Mouse (Mus musculus) embryonic facial prominence, embryonic 10.5 days (tissue): ENCODE measurements around the gene Pla2g4f. TPM values are rescaled to one million over a fixed set of nuclear protein-coding genes. Genes with fewer than 3 reads are reported as not detected.
A peak's percentile ranks its signal among the peaks of the same experiment; 100 is the strongest.

Source experiments
- DNase-seq: peaks from one replicate; pipeline ENCODE4 v3.0.0-alpha.2; 2017; ENCODE audit warnings: low spot score
- H3K27ac ChIP-seq: fragments of 300-500 bp; sonication (generic); replicated peaks from 2 replicates; pipeline ENCODE4 v1.5.1; 2016; ENCODE audit warnings: mild to moderate bottlenecking
- H3K27me3 ChIP-seq: fragments of 300-500 bp; sonication (generic); replicated peaks from 2 replicates; pipeline ENCODE4 v1.6.1; 2016; ENCODE audit warnings: low read depth, mild to moderate bottlenecking; ENCODE audit not compliant: poor library complexity, severe bottlenecking
- H3K36me3 ChIP-seq: fragments of 300-500 bp; sonication (generic); replicated peaks from 2 replicates; pipeline ENCODE4 v1.6.1; 2016; ENCODE audit warnings: mild to moderate bottlenecking, moderate library complexity
- H3K4me1 ChIP-seq: fragments of 300-500 bp; sonication (generic); 2 replicates; pipeline ENCODE4 v1.6.1; 2016
- H3K4me3 ChIP-seq: fragments of 300-500 bp; sonication (generic); 2 replicates; pipeline ENCODE4 v1.5.1; 2016; ENCODE audit warnings: mild to moderate bottlenecking, moderate library complexity
- H3K9me3 ChIP-seq: fragments of 300-500 bp; sonication (generic); 2 replicates; pipeline ENCODE4 v1.6.1; 2016; ENCODE audit warnings: mild to moderate bottlenecking
- WGBS: fragments of 180-500 bp; shearing (Covaris S2); methylation state at CpG from one replicate; pipeline ENCODE4 v1.1.7; 2016; 5-methylcytosine and 5-hydroxymethylcytosine counted together
- polyA plus RNA-seq: library from polyadenylated mRNA; unstranded; fragments of >200 nt; fragmentation: Nextera tagmentation; extraction: Ambion mirVana; gene quantifications from 2 replicates; pipeline ENCODE4 v1.2.1, GENCODE M21; 2016

Gene Pla2g4f
- polyA plus RNA-seq, result not detected in 2 replicates

DNA sequence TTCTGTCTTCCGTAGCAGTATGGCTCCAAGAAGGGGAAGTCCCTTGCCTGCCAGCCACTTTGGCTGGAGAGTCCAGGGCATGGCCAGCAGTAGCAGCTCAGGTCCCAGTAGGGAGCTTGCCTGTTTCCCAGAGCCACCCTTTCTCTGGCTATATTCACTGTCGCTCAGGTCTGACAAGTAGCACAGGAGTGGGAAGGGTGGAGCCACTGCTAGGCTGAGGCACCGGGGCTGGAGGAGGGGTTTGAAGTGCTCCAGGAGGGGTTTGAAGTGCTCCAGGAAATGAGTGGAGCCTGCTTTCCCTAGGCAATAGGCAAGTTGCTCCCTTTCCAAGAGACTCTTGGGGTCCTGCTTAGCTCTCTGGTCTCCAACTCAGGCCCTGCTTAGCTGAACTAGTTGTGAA, at the start of gene Pla2g4f:
Gene Pla2g4f (minus strand): TSS at position 190 of the 400 bp plus-strand sequence.
- Histone ChIP-seq H3K4me3 (no peak within 1 kb of the TSS), H3K27ac (no peak within 1 kb of the TSS), H3K9me3 (no peaks in the 10 kb centered on the region), H3K27me3 (no peaks in the 10 kb centered on the region), H3K36me3 (peaks cover 31% of the 10 kb centered on the region), H3K4me1 (no peaks in the 10 kb centered on the region)
- no peak for DNase-seq
- WGBS, result 58% methylated on average over 3 of the region's 3 CpGs

DNA sequence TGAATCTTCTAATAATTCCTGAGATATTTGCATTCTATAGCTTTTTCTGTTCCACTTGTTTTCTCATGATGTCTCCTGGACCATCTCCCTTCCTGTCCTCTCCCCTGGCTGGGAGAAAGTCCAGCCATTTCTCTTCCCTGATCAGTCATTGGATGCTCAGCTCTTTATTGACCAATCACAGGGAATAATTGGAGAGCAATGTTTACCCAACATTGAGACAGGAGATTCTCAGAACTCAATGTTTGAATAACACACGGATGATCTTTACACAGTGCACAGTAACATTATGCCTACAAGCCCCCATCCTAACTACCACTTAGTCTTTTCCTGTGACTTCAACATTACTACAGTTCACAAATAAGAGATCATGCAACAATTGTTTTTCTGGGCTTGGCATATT, 46.5 kb upstream of the Pla2g4f start:
- Histone ChIP-seq H3K36me3 (peaks cover 80% of the 10 kb centered on the region), H3K27ac (no peak overlapping the region), H3K9me3 (no peaks in the 10 kb centered on the region), H3K4me1 (no peaks in the 10 kb centered on the region), H3K27me3 (no peaks in the 10 kb centered on the region), H3K4me3 (no peak overlapping the region)
- DNase-seq, result no peak
- 83% methylated on average over 1 of the region's 1 CpGs for WGBS

DNA sequence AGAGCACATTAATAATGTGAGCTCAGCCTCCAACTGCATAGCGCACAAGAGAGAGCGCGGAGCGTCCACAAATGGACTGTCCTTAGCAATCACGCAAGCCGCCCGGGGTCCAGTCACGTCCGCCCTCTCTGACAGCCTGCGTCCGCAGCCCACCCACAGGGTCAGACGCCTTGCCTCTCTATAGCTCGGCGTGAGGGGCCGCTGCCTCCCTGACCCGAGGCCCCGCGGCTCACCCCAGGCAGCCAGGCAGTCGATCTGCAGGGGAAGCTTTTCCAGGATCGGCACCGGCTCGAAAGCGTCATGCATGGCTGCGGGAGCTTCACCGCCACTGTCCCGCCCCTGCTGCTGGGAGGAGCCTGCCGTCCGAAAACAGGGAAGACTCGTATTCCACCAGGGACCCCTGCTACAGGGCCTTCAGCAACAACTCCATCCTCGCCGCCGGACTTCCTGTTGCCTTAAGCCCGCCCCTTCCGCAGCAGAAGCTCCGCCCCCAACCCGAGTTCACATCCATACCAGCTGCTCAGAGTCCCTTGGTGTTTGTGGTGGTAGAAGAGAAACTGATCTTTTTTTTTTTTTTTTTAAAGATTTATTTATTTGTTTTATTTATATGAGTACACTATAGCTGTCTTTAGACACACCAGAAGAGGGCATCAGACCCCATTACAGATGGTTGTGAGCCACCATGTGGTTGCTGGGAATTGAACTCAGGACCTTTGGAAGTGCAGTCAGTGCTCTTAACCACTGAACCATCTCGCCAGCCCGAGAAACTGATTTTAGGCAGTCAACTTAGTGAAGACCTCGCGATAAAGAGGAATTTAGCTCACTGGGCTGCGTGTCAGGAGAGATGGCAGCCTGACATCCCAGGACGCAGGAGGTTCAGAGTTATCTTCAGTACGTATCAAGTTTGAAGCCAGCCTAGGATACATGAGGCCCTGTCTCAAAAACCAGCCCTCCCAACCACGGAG, 39.0 kb upstream of the Pla2g4f start, which contains the start of gene Vps39:
Gene Vps39 (minus strand): TSS at position 456 of the 965 bp plus-strand sequence.
- peak within 1 kb of the TSS; percentile 87 for H3K27ac ChIP-seq
- 12% methylated on average over 44 of the region's 44 CpGs for WGBS
- no peaks in the 10 kb centered on the region for H3K9me3 ChIP-seq
- H3K36me3 ChIP-seq, result peaks cover 49% of the 10 kb centered on the region
- H3K4me1 ChIP-seq, result peaks cover 15% of the 10 kb centered on the region
- peak; percentile 92 for DNase-seq
- peak within 1 kb of the TSS; percentile 98 for H3K4me3 ChIP-seq
- no peaks in the 10 kb centered on the region for H3K27me3 ChIP-seq

DNA sequence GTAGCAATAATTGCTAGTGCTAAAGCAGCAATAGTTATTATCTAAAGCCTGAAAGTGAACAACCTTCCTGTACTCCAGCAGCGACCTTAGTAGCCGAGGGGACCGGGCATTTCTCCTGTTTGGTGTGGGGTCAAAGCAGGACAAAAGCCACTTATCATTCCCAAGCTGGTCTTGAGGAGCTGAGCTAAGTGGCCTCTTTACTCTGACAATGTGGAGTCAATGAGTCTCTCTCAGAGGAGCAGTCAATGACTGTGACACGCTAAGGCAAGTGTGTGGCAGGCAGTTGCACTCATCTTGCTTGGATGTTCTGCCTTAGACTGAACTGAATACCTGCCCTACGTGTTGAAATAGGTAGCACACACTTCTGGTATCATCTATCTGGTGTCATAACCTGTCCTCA, 37.4 kb upstream of the Pla2g4f start:
- H3K27me3 ChIP-seq, result no peaks in the 10 kb centered on the region
- H3K4me1 ChIP-seq, result peaks cover 15% of the 10 kb centered on the region
- H3K4me3 ChIP-seq, result peak overlapping the region; percentile 98; the same call in 1 of the 2 replicates
- no peak overlapping the region for H3K27ac ChIP-seq
- WGBS, result 85% methylated on average over 5 of the region's 5 CpGs
- no peak for DNase-seq
- no peaks in the 10 kb centered on the region for H3K9me3 ChIP-seq
- H3K36me3 ChIP-seq, result peaks cover 51% of the 10 kb centered on the region

GRCm38 (mm10) chr2:120348120-120348519, 34.2 kb upstream of the Pla2g4f start:
- H3K4me1 ChIP-seq, result peaks cover 15% of the 10 kb centered on the region
- H3K9me3 ChIP-seq, result no peaks in the 10 kb centered on the region
- peaks cover 55% of the 10 kb centered on the region for H3K36me3 ChIP-seq
- WGBS, result 82% methylated on average over 9 of the region's 9 CpGs
- H3K4me3 ChIP-seq, result no peak overlapping the region
- H3K27ac ChIP-seq, result no peak overlapping the region
- no peaks in the 10 kb centered on the region for H3K27me3 ChIP-seq
- no peak for DNase-seq

- DNase-seq, result no peak
- H3K4me1 ChIP-seq, result no peaks in the 10 kb centered on the region
- no peak overlapping the region for H3K4me3 ChIP-seq
- H3K27ac ChIP-seq, result no peak overlapping the region
- peaks cover 92% of the 10 kb centered on the region for H3K36me3 ChIP-seq
- H3K9me3 ChIP-seq, result no peaks in the 10 kb centered on the region
- 96% methylated on average over 1 of the region's 1 CpGs for WGBS
- no peaks in the 10 kb centered on the region for H3K27me3 ChIP-seq
Measured at GRCm38 (mm10) chr2:120341741-120342140, 27.8 kb upstream of the Pla2g4f start.

DNA sequence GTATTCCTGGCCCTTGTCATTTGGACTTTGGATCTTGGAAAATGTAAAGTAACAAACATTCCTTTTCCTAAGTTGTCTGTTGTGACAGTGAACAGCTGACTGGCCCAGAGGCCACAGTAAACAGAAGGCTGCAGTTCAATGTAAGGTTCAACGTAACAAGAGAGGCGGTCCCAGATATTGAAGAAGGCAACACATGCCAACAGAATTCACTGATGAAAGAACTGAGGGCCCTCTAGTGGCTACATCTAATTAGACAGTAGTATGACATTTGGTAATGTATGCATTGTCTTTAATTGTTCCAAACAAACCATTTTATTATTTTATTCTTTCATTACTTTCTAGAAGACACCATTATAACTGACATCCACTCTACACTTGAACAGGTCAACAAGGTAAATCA, 23.9 kb upstream of the Pla2g4f start:
- 81% methylated on average over 2 of the region's 2 CpGs for WGBS
- no peaks in the 10 kb centered on the region for H3K27me3 ChIP-seq

GRCm38 (mm10) chr2:120331575-120331974, 17.6 kb upstream of the Pla2g4f start:
- no peak overlapping the region for H3K4me3 ChIP-seq
- no peaks in the 10 kb centered on the region for H3K4me1 ChIP-seq
- H3K9me3 ChIP-seq, result no peaks in the 10 kb centered on the region
- H3K27me3 ChIP-seq, result no peaks in the 10 kb centered on the region
- 91% methylated on average over 4 of the region's 4 CpGs for WGBS
- peaks cover 85% of the 10 kb centered on the region for H3K36me3 ChIP-seq
- no peak overlapping the region for H3K27ac ChIP-seq
- no peak for DNase-seq

More for the DNA sequence above, 23.9 kb upstream of the Pla2g4f start:
- DNase-seq, result no peak
- no peak overlapping the region for H3K4me3 ChIP-seq
- no peak overlapping the region for H3K27ac ChIP-seq
- H3K4me1 ChIP-seq, result no peaks in the 10 kb centered on the region
- peaks cover 83% of the 10 kb centered on the region for H3K36me3 ChIP-seq
- no peaks in the 10 kb centered on the region for H3K9me3 ChIP-seq

- Histone ChIP-seq H3K4me3 (no peak overlapping the region), H3K9me3 (no peaks in the 10 kb centered on the region), H3K36me3 (peaks cover 39% of the 10 kb centered on the region), H3K4me1 (no peaks in the 10 kb centered on the region), H3K27me3 (no peaks in the 10 kb centered on the region), H3K27ac (no peak overlapping the region)
- WGBS, result 75% methylated on average over 4 of the region's 4 CpGs
- no peak for DNase-seq
Measured at GRCm38 (mm10) chr2:120315077-120315476, 1.1 kb upstream of the Pla2g4f start.

- no peaks in the 10 kb centered on the region for H3K9me3 ChIP-seq
- 90% methylated on average over 4 of the region's 4 CpGs for WGBS
Measured at GRCm38 (mm10) chr2:120314487-120314886, 522 bp upstream of the Pla2g4f start.

DNA sequence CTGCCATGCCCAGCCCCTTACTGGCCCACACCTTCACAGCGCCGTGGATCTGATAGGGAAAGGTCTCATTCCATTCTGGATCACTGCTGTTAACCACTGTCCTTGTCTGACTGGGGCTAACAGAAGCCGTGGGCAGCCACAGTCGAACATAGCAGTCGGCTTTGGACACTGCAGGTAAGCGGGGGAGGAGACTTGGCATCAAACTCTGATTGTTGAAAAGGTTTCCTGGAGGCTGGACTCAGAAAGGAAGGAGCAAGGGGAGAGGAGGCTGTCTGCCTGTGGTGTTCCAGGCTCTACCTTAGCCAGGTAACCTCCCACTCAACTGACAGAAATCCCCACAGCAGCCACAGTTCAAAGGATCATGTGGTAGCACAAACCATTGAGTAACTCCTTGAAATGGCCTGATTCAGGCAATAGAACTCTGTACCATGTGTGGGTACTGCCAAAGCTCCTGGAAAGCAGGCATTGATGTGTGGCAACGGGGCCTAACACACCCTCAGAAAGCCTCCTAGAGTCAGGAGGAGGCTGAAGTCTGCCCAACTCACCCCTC, 1.6 kb downstream of the Pla2g4f start:
- WGBS, result 91% methylated on average over 7 of the region's 7 CpGs
- Histone ChIP-seq H3K4me3 (no peak overlapping the region), H3K9me3 (no peaks in the 10 kb centered on the region), H3K27ac (no peak overlapping the region), H3K27me3 (no peaks in the 10 kb centered on the region), H3K36me3 (peaks cover 14% of the 10 kb centered on the region), H3K4me1 (no peaks in the 10 kb centered on the region)
- no peak for DNase-seq

More at GRCm38 (mm10) chr2:120314487-120314886, 522 bp upstream of the Pla2g4f start:
- Histone ChIP-seq H3K4me1 (no peaks in the 10 kb centered on the region), H3K27ac (no peak overlapping the region), H3K4me3 (no peak overlapping the region), H3K27me3 (no peaks in the 10 kb centered on the region), H3K36me3 (peaks cover 36% of the 10 kb centered on the region)
- no peak for DNase-seq

- 34% methylated on average over 3 of the region's 3 CpGs for WGBS
- Histone ChIP-seq H3K27ac (no peak overlapping the region), H3K4me3 (no peak overlapping the region), H3K4me1 (no peaks in the 10 kb centered on the region), H3K9me3 (no peaks in the 10 kb centered on the region), H3K27me3 (no peaks in the 10 kb centered on the region), H3K36me3 (no peaks in the 10 kb centered on the region)
- DNase-seq, result no peak
Measured at GRCm38 (mm10) chr2:120304113-120304512, 9.9 kb downstream of the Pla2g4f start.

DNA sequence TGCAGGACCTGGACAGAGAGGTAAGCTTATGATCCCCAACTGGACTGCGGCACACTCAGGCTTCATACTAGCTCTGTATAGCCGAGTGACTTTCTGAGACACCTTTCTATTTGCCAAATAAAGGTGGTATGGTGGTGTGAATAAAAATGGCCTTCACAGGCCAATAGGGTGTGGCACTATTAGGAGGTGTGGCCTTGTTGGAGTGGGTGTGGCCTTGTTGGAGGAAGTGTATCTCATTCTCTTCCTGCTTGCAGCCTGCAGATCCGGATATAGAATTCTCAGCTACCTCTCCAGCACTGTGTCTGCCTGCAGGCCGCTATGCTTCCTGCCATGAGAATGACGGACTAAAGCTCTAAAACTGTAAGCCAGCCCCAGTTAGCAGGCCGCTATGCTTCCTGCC, 12.9 kb downstream of the Pla2g4f start:
- 94% methylated on average over 6 of the region's 6 CpGs for WGBS
- no peak for DNase-seq
- no peaks in the 10 kb centered on the region for H3K36me3 ChIP-seq
- H3K4me1 ChIP-seq, result no peaks in the 10 kb centered on the region
- H3K9me3 ChIP-seq, result no peaks in the 10 kb centered on the region
- no peak overlapping the region for H3K4me3 ChIP-seq
- H3K27me3 ChIP-seq, result no peaks in the 10 kb centered on the region
- H3K27ac ChIP-seq, result no peak overlapping the region
